Mouse (Mus musculus) heart, embryonic 14.5 days (tissue): ENCODE measurements at regions not wholly inside any gene's neighbourhood (a gene's known extent, or its start where the extent isn't known, plus 50 kb on each side); places are given as distances from the start of the nearest gene placed in this dataset.

ENCODE experiments used
- ATAC-seq: fragments of 200-750 bp; cut with Nextera tagmentation; 2 replicates; pipeline ENCODE4 v1.8.0; 2017; ENCODE audit warnings: low read depth, moderate TSS enrichment; ENCODE audit not compliant: insufficient number of reproducible peaks, insufficient read depth, low FRiP score
- H3K27ac ChIP-seq, 2 experiments: fragments of 200-500 bp in 1 of 2; fragments of 300-500 bp in 1 of 2; sonication (generic) in 1 of 2; replicated peaks in 1 of 2; 2 replicates each; pipeline ENCODE4 v1.5.1; 2012 to 2014; ENCODE audit warnings: low read depth in 2 of 2, low read length in 2 of 2, control low read depth in 1 of 2, mild to moderate bottlenecking in 1 of 2, mixed read lengths in 1 of 2; ENCODE audit not compliant: control insufficient read depth in 1 of 2, insufficient read depth in 1 of 2
- H3K27me3 ChIP-seq: fragments of 300-500 bp; sonication (generic); 2 replicates; pipeline ENCODE4 v1.6.1; 2014; ENCODE audit warnings: mild to moderate bottlenecking, low read length, control low read depth; ENCODE audit not compliant: control insufficient read depth, insufficient read depth
- H3K36me3 ChIP-seq: fragments of 300-500 bp; sonication (generic); 2 replicates; pipeline ENCODE4 v1.6.1; 2014; ENCODE audit warnings: mild to moderate bottlenecking, control low read depth, low read length, mixed read lengths; ENCODE audit not compliant: control insufficient read depth, insufficient read depth
- H3K4me1 ChIP-seq, 2 experiments: fragments of 200-500 bp in 1 of 2; fragments of 300-500 bp in 1 of 2; sonication (generic) in 1 of 2; 2 replicates each; pipeline ENCODE4 v1.6.1; 2012 to 2014; ENCODE audit warnings: low read length in 2 of 2, control low read depth in 1 of 2, mixed read lengths in 1 of 2; ENCODE audit not compliant: control insufficient read depth in 2 of 2, insufficient read depth in 2 of 2
- H3K4me2 ChIP-seq: fragments of 300-500 bp; sonication (generic); 2 replicates; pipeline ENCODE4 v1.6.1; 2014; ENCODE audit warnings: mild to moderate bottlenecking, low read length
- H3K4me3 ChIP-seq, 2 experiments: fragments of 200-500 bp in 1 of 2; fragments of 300-500 bp in 1 of 2; sonication (generic) in 1 of 2; 2 replicates each; pipeline ENCODE4 v1.5.1; 2012 to 2014; ENCODE audit warnings: low read length in 2 of 2, mild to moderate bottlenecking in 2 of 2, control low read depth in 1 of 2, low read depth in 1 of 2, moderate library complexity in 1 of 2; ENCODE audit not compliant: control insufficient read depth in 1 of 2, insufficient read depth in 1 of 2
- H3K9ac ChIP-seq: fragments of 300-500 bp; sonication (generic); 2 replicates; pipeline ENCODE4 v1.6.1; 2014; ENCODE audit warnings: mild to moderate bottlenecking, low read length
- H3K9me3 ChIP-seq: fragments of 300-500 bp; sonication (generic); 2 replicates; pipeline ENCODE4 v1.6.1; 2016; ENCODE audit warnings: low read length, control low read depth; ENCODE audit not compliant: control insufficient read depth
- WGBS: fragments of 180-500 bp; shearing (Covaris S2); extraction: QIAGEN DNeasy Blood & Tissue Kit; methylation state at CpG from one replicate; pipeline ENCODE4 v1.1.7; 2014; 5-methylcytosine and 5-hydroxymethylcytosine counted together

DNA sequence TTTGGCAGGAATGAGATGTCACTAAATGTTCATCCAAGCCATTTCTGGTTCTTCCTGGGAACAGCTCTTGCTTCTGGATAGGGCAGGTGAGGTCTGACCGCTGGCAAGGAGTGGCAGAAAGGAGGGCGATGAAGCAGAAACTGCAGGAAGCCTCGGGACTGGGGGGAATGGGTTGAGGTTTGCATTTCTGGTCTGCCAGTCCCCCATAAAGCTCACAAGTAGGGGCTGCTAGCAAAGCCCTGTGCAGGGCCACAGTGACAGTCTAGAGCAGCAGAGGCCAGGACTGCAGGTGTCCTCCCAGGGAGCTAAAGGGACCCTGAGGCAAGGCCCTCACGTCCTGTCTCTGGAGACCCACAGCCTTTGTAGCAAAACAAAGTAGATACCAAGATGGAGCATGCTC lies 280.7 kb downstream of the Uaca start:
- no peaks in the 10 kb centered on the region for H3K4me1 ChIP-seq
- H3K4me3 ChIP-seq: no peak overlapping the region
- WGBS: 71% methylated on average over 4 of the region's 4 CpGs
- no peaks in the 10 kb centered on the region for H3K9me3 ChIP-seq
- peaks cover 9% of the 10 kb centered on the region; the same call in 1 of the 2 replicates for H3K27me3 ChIP-seq
- no peaks in the 10 kb centered on the region for H3K36me3 ChIP-seq
- no peak for ATAC-seq
- H3K4me2 ChIP-seq: no peak overlapping the region
- H3K9ac ChIP-seq: no peak overlapping the region
- H3K27ac ChIP-seq: no peak overlapping the region

DNA sequence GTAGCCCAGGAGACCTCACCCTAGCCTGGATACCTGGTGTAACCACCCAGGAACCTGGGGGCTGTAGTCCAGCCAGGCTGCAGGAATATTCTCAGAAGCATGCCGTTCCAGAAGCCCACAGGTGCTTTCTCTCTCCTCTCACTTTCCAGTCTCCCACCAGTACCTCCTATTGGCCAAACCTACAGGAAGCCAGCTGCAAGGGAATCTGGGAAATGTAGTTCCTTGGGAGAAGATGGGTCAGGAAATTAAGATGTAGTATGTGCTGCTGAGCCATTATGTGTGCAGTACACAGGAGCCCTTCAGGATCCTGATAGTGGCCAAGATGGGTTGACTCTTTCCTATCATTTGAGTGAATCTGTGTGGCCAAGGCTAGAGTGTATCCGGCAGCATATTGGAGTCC lies 282.8 kb downstream of the Uaca start:
- H3K27me3 ChIP-seq: peaks cover 18% of the 10 kb centered on the region
- no peak overlapping the region for H3K4me2 ChIP-seq
- H3K4me1 ChIP-seq: no peaks in the 10 kb centered on the region
- H3K9me3 ChIP-seq: no peaks in the 10 kb centered on the region
- no peak overlapping the region for H3K27ac ChIP-seq
- no peak for ATAC-seq
- no peak overlapping the region for H3K9ac ChIP-seq
- 59% methylated on average over 2 of the region's 2 CpGs for WGBS
- no peaks in the 10 kb centered on the region for H3K36me3 ChIP-seq
- no peak overlapping the region for H3K4me3 ChIP-seq

DNA sequence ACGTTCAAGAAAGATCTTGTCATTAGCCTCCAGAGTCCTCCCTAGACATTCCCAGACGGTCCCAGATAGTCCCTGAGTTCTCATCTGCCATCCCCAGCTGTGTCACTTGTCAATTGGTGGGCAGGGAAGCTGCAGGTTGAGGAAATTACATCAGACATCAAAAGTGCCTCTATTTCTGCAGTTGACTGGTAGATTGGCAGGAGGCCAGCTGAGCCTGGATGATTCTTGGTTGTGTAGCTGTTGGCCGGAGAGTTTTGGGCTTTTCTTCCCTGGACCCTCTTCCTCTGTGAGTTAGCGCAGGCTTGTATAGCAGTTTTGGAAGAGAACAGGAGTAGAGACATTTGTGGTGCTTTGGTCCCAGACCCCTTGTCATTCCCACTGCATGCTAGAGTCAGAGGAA lies 283.5 kb downstream of the Uaca start:
- Histone ChIP-seq H3K9me3 (no peaks in the 10 kb centered on the region), H3K4me1 (no peaks in the 10 kb centered on the region), H3K9ac (no peak overlapping the region), H3K36me3 (no peaks in the 10 kb centered on the region), H3K4me2 (no peak overlapping the region), H3K27me3 (peaks cover 18% of the 10 kb centered on the region), H3K4me3 (no peak overlapping the region), H3K27ac (no peak overlapping the region)
- 64% methylated on average over 4 of the region's 4 CpGs for WGBS
- no peak for ATAC-seq

DNA sequence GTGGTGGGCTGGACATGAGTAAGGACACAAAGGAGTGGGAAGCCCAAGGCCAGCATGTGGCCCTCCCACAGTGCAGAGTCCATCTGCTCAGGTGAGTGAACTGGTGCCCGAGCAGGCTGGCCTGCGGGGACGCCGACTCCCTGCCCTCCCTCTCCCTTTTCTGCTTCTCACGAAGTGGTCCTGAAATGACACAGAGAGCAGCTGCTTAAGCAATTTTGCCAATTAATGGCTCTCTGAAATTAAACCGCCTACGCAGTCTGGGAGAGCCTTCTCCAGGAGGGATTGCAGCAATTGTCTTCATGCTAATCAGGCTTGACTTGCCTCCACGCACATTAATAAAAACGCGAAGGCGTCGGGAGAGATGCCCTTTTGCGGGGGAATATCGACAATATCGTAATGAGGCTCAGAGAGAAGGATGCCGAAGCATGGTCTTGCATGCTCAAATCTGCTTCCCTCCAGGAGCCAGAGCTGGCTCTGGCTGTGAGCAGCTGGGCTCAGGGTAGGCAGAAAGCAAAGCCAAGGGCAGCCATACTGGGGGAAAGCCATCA lies 287.2 kb downstream of the Uaca start:
- no peak overlapping the region for H3K27ac ChIP-seq
- no peak overlapping the region for H3K4me3 ChIP-seq
- no peaks in the 10 kb centered on the region for H3K4me1 ChIP-seq
- H3K4me2 ChIP-seq: no peak overlapping the region
- WGBS: 81% methylated on average over 16 of the region's 16 CpGs
- peaks cover 27% of the 10 kb centered on the region for H3K27me3 ChIP-seq
- H3K9me3 ChIP-seq: no peaks in the 10 kb centered on the region
- H3K36me3 ChIP-seq: no peaks in the 10 kb centered on the region
- no peak overlapping the region for H3K9ac ChIP-seq
- no peak for ATAC-seq

DNA sequence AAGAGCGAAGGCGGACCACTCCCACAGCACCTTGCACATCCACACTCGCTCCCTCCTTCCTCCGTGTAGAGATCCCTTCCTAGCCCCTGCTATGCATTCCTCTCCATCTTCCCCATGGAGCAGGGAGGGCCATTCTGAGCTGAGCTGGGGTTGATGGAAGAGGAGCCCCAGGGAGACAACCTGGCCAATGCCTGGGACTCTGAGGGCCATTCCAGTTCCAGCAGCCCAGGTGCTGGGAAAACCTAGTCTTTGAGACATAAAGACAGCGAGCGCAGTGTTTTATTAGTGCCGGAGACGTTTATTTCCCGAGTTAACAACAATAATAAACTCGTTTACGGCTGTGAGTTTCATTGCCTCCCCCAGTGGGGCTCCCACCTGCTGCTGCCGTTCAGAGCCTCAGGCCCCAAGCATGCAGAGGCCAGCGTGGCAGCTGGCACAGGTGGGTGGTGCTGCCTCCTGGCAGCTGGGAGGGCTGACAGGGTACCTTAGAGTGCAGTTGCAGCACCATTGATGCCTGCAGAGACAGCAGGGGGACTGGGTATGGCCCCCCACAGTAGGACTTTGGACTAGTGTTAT lies 287.4 kb upstream of the Tle3 start:
- Histone ChIP-seq H3K27ac (no peak overlapping the region), H3K36me3 (no peaks in the 10 kb centered on the region), H3K4me3 (no peak overlapping the region), H3K4me2 (no peak overlapping the region), H3K9ac (no peak overlapping the region), H3K9me3 (no peaks in the 10 kb centered on the region), H3K4me1 (no peaks in the 10 kb centered on the region), H3K27me3 (peaks cover 27% of the 10 kb centered on the region)
- WGBS: 73% methylated on average over 13 of the region's 13 CpGs
- ATAC-seq: no peak

DNA sequence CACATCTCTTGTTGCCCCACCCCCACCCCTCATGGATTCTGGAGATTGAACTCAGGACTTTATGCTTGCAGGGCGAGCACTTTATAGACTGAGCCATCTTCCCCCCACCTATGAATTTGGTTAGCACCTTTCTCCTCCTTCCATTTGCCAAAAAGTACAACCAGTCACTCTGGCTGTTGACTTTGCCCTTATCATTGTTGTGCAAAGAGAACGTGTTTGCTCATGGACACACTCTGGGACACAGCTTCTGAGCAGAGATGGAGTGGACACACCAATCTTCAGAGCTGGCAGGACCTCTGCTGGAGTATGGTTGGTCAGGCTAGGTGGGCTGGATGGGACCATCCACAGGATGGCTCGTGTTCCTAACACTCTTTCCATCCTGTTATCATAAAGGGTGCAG lies 285.1 kb upstream of the Tle3 start:
- peaks cover 21% of the 10 kb centered on the region for H3K27me3 ChIP-seq
- no peak for ATAC-seq
- WGBS: 73% methylated on average over 3 of the region's 3 CpGs

DNA sequence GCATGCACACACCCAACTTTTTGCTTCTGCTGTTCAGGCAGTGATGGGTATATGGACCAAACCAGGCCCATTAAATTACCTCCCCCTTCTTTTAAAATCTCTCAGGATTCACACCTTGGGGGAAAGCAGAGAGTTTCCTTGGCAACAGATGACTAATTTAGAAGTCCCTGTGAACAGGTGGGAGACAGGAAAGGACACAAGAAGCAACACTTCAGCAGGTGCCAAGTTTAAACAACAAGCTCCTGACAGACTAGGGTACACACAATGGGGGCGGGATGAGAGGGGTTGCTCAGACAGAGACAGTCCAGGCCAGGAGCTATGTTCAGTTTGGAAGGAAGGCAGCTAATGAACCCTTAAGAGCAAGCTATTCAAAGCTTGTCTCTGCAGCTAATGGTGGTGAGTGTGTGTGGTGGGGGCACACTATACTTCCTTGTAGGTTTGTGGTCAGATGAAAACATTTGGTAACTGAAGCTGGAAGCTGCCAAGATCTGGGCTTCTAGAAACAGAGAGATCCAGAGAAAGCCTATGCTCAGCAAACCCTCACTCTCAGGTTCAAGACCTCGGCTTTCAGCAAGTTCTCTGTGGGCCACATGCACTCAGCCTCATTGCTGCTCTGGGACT lies 283.0 kb upstream of the Tle3 start:
- WGBS: 76% methylated on average over 2 of the region's 2 CpGs
- H3K9me3 ChIP-seq: no peaks in the 10 kb centered on the region
- H3K4me2 ChIP-seq: no peak overlapping the region
- no peak for ATAC-seq
- no peaks in the 10 kb centered on the region for H3K4me1 ChIP-seq
- no peak overlapping the region for H3K27ac ChIP-seq
- H3K4me3 ChIP-seq: no peak overlapping the region
- H3K9ac ChIP-seq: no peak overlapping the region
- peaks cover 17% of the 10 kb centered on the region for H3K27me3 ChIP-seq
- H3K36me3 ChIP-seq: no peaks in the 10 kb centered on the region

More for the DNA sequence above, 285.1 kb upstream of the Tle3 start:
- H3K4me3 ChIP-seq: no peak overlapping the region
- no peaks in the 10 kb centered on the region for H3K4me1 ChIP-seq
- no peak overlapping the region for H3K27ac ChIP-seq
- H3K4me2 ChIP-seq: no peak overlapping the region
- H3K9me3 ChIP-seq: no peaks in the 10 kb centered on the region
- H3K36me3 ChIP-seq: no peaks in the 10 kb centered on the region
- H3K9ac ChIP-seq: no peak overlapping the region

DNA sequence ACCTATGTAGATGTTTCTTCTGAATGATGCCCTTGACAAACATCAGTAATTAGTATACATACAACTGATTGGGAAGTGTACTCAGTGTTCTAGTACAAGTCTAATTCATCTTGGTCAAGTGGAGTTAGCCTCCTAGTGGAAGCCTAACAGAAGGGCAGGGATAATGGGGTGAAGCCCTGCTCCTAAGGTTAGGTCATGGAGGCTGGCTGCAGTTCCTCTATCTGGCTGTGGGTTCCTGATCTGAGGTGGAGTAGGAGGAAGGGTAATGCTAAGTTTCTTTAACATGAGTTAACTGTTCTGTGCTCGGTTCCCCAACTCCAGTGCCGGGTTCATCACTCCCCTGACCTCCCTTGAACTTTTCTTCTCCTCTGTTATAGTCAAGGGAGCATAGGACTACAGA lies 281.1 kb upstream of the Tle3 start:
- H3K36me3 ChIP-seq: no peaks in the 10 kb centered on the region
- H3K9ac ChIP-seq: no peak overlapping the region
- ATAC-seq: no peak
- H3K4me3 ChIP-seq: no peak overlapping the region
- no peak overlapping the region for H3K27ac ChIP-seq
- no peaks in the 10 kb centered on the region for H3K9me3 ChIP-seq
- H3K27me3 ChIP-seq: peaks cover 5% of the 10 kb centered on the region; the same call in 1 of the 2 replicates
- H3K4me2 ChIP-seq: no peak overlapping the region
- 74% methylated on average over 2 of the region's 2 CpGs for WGBS
- no peaks in the 10 kb centered on the region for H3K4me1 ChIP-seq
